14 mouse cellular contexts compared by ENCODE assay signal in genomic region chr11:49829176-49829745, GRCm38 (mm10). TPM values are rescaled to one million over a fixed set of nuclear protein-coding genes. Genes with fewer than 3 reads are reported as not detected.
DNase-seq lines count a peak whose midpoint lies in the region; ATAC-seq lines count a peak whose summit lies in the region.
"Had no signal": no experiment of that assay in that cellular context is flagged by ENCODE, and none has a peak within 500 bp of the region (broad histone marks: within the 10 kb centered on the region; RNA-seq: fewer than 3 reads in every experiment).

No protein-coding gene starts in this region.

- DNase-seq in heart, postnatal 4 days, result no peak
- DNase-seq in 416B (ENCODE audit: low read depth), result peak; percentile 15
- DNase-seq in lung, postnatal 14 days, result peak; percentile 34
- DNase-seq in adrenal gland, postnatal 36 days, result no peak
- no peak for DNase-seq in thymus, adult 18-20 months
- DNase-seq: cerebellum, adult 8-10 months; layer of hippocampus, adult 9-11 months; spleen, adult 18-20 months; thymus, adult 2 months had no signal

- no peak overlapping the region for H3K4me2 ChIP-seq in heart, embryonic 16.5 days (ENCODE audit: low read depth, low read length)
- H3K4me2 ChIP-seq: hindbrain, embryonic 12.5 days; limb, embryonic 15.5 days; neural tube, embryonic 15.5 days had no signal

- 45% methylated on average over 7 of the region's 7 CpGs for WGBS in heart, embryonic 16.5 days

- no peak; the same call in 1 of the 2 replicates for ATAC-seq in heart, embryonic 16.5 days (replicated peaks; ENCODE audit: extremely low read depth, insufficient read depth, low FRiP score)
- 0 out of 2 replicates have a peak, but pooled peaks have one; percentile 53 for ATAC-seq in common myeloid progenitor, adult 5-6 weeks (replicated peaks; ENCODE audit: low read depth, poor library complexity, severe bottlenecking)

- no peaks in the 10 kb centered on the region for H3K9me3 ChIP-seq in heart, embryonic 16.5 days (replicated peaks; ENCODE audit: control insufficient read depth, low read length)
- H3K9me3 ChIP-seq: hindbrain, embryonic 12.5 days; limb, embryonic 15.5 days; neural tube, embryonic 15.5 days had no signal

- H3K4me1 ChIP-seq in heart, embryonic 16.5 days (ENCODE audit: control insufficient read depth, insufficient read depth, low read length), result peaks cover 5% of the 10 kb centered on the region; the same call in 1 of the 2 replicates
- H3K4me1 ChIP-seq: hindbrain, embryonic 12.5 days; limb, embryonic 15.5 days; neural tube, embryonic 15.5 days had no signal

- no peak overlapping the region for H3K9ac ChIP-seq in heart, embryonic 16.5 days (ENCODE audit: low read length)
- H3K9ac ChIP-seq: hindbrain, embryonic 12.5 days; limb, embryonic 15.5 days; neural tube, embryonic 15.5 days had no signal

- H3K4me3 ChIP-seq in heart, embryonic 16.5 days (ENCODE audit: low read length), result no peak overlapping the region
- H3K4me3 ChIP-seq: hindbrain, embryonic 12.5 days; limb, embryonic 15.5 days; neural tube, embryonic 15.5 days had no signal

- H3K27ac ChIP-seq in heart, embryonic 16.5 days (ENCODE audit: low read length), result peak overlapping the region; percentile 35; the same call in 1 of the 2 replicates
- H3K27ac ChIP-seq: hindbrain, embryonic 12.5 days; limb, embryonic 15.5 days; neural tube, embryonic 15.5 days had no signal

- no peaks in the 10 kb centered on the region for H3K27me3 ChIP-seq in heart, embryonic 16.5 days (ENCODE audit: control insufficient read depth, insufficient read depth, low read length)
- H3K27me3 ChIP-seq: hindbrain, embryonic 12.5 days; limb, embryonic 15.5 days; neural tube, embryonic 15.5 days had no signal

- peaks cover 2% of the 10 kb centered on the region; the same call in 1 of the 2 replicates for H3K36me3 ChIP-seq in heart, embryonic 16.5 days (ENCODE audit: control insufficient read depth, insufficient read depth)

RNA-seq across cellular contexts. Expression of gene Mapk9, which starts 17.3 kb away (rescaled TPM):
- 34.8 and 36.5 TPM in 2 replicates for polyA plus RNA-seq in heart, embryonic 16.5 days (2015; fragmentation: Nextera tagmentation; extraction: Ambion mirVana)
- total RNA-seq in heart, postnatal 4 days (2021), result 10 to 100 TPM; 51.4 to 53.6 TPM
- 51.6 and 60.3 TPM in 2 replicates for total RNA-seq in common myeloid progenitor, adult 5-6 weeks (2017)
- 10 to 100 TPM; 56.3 to 67.4 TPM for total RNA-seq in adrenal gland, postnatal 36 days (2021)

RNA-seq across cellular contexts. Expression of gene Gfpt2, which starts 35.3 kb away (rescaled TPM):
- polyA plus RNA-seq in heart, embryonic 16.5 days (2015; fragmentation: Nextera tagmentation; extraction: Ambion mirVana), result 10.4 and 13.1 TPM in 2 replicates
- 1 to 10 TPM; 9.1 to 9.3 TPM for total RNA-seq in heart, postnatal 4 days (2021)
- 0.97 and 2.5 TPM in 2 replicates for total RNA-seq in common myeloid progenitor, adult 5-6 weeks (2017)
- total RNA-seq in adrenal gland, postnatal 36 days (2021), result 10 to 100 TPM in 1 of 2 experiments, 1 to 10 TPM in 1; 5.7 to 12.0 TPM

Comparison
In these comparisons a context has a peak if more than half of its experiments do, and no peak if none do; other contexts are left out.
1. DNase-seq: peak in 416B (single experiment) and lung, postnatal 14 days (single experiment); none in heart, postnatal 4 days (single experiment), adrenal gland, postnatal 36 days (0 of 2) and thymus, adult 18-20 months (0 of 2).